Mouse (Mus musculus): ENCODE data around the gene Map3k1.

Gene Map3k1

DNA sequence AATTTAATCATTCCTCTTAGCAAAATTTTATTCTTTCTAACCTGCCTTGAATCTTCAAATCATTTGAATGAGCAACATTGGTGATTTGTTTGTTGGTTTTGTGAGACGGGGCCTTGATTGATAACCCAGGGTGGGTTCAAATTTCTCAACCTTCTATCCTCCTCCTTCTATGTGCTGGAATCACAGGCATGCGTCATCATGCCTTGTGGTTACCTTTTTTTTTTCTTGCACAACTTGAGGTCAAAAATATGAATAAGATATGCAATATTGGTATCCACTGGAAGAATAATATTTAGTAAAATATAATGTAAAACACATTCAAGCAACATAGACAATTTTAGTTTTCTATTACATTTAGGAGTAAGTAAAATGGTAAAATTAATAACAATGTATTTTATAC is 3.9 kb upstream of the Map3k1 start:
- no peak for DNase-seq (ENCODE audit: low spot score in 2 of 2)

DNA sequence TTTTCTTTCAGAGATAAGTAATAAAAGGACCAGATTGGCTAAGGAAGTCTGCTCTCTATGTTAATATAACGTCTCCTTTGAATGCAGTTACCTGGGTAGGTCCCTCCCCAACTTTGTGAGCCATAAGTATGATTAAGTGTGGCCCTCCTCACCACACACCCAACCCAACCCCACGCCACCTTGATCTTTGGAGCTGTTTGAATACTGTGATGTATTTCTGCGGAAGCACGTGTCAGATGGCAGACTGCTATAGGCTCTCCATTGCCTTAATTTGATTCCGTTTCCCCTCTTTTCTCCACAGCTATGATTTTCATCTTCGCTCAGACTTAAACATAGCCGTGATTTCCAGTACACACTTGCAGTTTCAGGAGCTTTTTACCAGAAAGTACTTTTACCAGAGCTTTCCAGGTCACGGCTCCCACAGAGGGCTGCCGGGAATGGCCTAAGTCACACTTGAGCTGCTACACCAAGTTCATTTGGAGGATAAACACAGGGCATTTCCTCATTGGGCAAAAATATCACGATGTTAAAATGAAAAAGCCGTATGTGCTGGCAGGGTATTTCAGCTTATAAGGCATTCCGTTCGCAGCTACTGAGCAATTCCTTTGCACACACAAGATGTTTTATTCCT is 2.3 kb upstream of the Map3k1 start:
- DNase-seq (ENCODE audit: low spot score in 2 of 2): no peak

DNA sequence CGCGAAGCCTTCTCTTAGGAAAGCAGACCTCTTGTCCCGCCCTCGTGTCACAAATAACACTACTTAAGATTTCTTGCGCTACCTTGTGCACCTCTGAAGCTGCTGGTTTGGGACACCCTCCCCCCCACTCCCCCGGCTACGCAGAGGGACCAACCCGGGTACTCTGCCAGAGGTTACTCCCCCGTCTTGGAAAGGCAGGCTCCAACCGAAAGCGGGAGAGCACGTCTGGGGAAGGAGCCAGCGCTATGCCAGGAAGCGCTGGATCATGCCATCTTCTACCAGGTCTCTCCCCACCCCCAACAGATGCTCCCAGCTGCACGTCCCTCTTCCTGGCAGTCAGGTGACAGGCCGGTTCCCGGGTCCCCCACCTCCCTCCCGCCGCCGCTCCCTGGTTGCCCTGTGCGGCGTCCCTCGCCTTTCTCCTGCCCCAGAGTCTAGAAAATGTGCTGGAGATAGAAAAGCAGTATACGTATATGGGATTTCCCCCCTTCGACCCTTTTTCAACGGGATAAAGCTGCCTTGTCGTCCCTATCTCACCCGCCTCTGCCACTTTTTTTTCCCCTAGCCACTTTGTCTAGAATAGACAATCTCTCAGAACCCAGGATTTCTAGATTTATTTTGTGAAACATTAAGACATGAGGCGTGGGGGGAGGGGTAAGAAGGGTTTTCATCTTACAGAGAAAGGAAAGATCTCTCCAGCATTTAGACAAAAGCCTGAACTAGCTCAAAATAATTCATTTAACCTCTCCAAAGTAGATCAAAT is 854 bp upstream of the Map3k1 start:
- no peak for DNase-seq (ENCODE audit: low spot score in 2 of 2)

GRCm38 (mm10) chr13:111808387-111808636 is 481 bp downstream of the Map3k1 start:
- DNase-seq (ENCODE audit: low spot score in 2 of 2): no peak

- DNase-seq (ENCODE audit: low spot score in 2 of 2): no peak
Measured at GRCm38 (mm10) chr13:111807596-111808386, 1.0 kb downstream of the Map3k1 start.

- no peak for DNase-seq (ENCODE audit: low spot score in 2 of 2)
Measured at GRCm38 (mm10) chr13:111807105-111807595, 1.6 kb downstream of the Map3k1 start.

DNA sequence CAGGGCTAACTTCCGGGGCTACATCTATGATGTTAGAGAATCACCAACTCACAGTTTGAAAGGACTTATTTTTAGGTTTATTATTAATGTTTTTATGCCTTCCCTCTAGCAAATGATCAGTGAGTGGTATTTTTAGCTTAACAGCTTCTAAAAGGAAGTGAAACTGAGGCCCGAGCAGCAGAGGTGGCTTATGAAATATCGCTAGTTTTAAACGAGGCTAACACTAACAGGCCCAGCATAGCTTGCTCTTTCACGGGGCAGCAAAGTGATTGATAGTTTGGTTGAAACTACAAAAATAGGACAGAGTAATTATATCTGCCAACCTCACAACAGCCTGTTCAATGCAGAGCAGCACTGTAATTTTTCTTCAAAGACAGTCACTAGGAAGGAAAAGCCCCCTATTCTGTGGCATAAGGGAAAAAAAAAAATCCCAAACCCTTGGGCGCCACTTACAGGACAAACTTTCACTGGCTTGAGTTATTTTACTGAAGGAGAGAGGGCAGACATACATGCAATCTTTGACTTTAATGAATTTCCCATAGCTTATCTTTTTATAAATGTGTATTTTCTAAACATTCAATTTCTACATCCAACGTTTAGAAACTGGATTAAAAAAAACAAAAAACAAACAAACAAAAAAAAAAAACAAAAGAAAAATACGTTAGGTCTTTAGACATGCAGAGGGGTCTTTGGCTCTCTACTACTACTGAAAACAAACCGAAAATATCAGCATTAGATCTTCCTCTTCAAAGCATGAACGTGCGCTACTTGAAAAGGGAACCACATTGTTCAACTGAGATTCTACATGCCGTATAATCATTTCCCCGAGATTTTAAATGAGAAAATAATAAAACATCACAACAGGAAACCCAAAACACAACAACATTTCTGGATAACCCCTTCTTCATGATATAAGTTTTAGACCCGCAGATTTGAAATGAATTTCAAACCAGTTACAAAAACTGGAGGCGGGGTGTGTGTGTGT is 2.8 kb downstream of the Map3k1 start:
- no peak for DNase-seq (ENCODE audit: low spot score in 2 of 2)

DNA sequence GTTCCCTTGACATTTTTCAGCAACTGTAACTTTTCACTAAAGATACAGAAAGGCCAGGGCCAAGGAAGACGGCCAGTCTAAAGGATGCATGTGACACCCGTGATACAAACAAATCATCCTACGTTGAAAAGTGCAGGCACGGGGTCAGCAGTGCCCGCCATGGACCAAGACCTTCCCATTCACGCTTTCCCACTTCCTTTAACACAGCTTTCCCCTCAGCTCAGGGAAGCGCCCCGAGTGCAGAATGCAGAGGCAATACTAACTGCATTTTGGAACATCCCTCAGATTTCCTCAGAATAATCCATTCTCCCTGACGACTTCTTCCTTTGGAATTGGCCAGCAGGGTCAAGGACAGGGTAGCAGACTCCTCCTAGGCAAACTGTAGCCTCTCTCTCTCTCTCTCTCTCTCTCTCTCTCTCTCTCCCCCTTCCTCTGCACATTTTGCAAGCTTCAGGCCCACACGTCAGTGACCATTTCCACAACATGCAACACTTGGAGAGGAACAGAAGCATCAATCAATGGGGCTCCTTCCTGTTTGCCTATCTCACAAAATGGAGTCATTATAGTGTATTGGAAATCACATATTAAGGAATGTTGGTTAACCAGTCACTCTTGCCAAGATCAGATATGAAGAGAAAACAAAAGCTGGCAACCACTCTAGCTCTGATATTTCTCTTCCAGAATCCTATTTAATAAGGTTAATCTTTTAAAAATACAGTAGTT is 3.7 kb downstream of the Map3k1 start:
- no peak for DNase-seq (ENCODE audit: low spot score in 2 of 2)

DNA sequence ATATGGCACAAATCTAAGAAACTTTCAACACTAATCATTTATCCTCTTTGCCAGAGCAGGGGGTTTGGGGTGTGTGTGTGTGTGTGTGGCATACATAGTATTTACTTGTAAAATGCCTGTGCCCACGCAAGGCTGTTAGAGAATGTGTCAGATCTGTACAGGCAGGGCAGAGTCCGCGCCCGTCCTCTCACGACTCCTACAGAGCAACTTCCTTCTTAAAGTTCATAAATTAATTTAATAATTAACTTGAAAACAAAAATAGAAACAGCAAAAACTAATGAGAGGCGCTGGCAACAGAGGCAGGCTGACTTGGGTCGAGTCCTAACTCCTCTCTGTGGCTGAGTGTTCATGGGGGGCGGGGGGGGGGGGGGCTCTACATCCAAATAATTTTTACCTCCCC is 4.6 kb downstream of the Map3k1 start:
- DNase-seq (ENCODE audit: low spot score in 2 of 2): no peak

DNA sequence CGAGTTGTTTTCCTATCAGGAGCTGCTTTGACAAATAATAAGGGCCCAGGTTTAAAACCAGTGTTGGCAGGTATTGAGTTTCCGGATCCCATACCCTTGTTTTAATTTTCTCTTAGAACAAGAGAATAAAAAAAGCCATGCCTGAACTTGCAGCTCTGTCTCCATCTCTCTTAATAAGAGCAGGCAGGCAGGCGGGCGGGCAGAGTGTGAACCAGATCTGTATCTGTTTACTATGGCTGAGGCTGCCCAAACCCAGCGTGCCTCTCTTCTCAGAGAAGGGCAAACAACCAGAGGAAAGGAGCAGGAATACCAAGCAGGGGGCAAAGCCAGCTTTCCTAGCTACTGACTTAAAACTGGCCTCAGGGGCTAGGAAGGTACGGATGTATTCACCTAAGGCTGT is 5.3 kb downstream of the Map3k1 start:
- DNase-seq (ENCODE audit: low spot score in 2 of 2): no peak

GRCm38 (mm10) chr13:111802900-111803299 is 5.9 kb downstream of the Map3k1 start:
- no peak for DNase-seq (ENCODE audit: low spot score in 2 of 2)

DNA sequence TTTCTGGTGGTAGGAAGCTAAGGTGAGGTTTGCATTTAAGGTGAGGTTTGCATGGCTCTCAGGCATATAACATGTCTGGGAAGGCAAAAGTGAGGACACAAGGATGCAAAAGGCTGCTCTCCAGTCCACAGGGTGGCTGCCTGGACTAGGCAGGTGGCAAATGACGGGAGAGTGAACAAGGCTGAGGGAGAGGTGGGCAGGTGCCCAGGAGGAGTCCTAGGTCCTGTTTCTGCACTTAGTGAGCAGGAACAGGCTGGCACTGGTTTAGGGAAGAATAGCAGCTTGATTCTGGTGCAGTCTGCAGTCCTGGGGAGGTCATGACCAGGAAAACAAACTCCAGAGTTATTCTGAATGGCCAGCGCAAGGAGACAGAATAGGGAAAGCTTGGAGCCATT is 6.5 kb downstream of the Map3k1 start:
- DNase-seq (ENCODE audit: low spot score in 2 of 2): no peak

GRCm38 (mm10) chr13:111801662-111802270 is 7.0 kb downstream of the Map3k1 start:
- DNase-seq (ENCODE audit: low spot score in 2 of 2): no peak

DNA sequence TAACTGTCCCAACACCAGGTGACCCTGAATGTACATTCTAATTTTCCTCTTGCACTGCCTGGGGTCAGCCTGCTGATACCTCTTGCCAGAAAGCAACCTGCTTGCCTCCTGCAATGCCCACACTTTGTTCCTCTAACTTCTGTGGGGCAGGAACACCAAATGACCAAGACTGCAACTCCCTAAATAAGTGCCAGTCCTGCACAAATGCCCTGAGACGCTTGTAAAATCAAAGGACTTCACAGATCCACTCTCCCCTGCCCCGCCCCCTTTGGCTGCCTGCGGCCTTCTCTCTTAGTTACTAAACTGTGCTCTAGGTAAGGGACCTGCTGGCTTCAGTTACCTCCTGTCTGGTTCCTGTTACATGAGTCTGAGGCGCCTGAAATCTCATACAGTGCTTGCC is 7.9 kb downstream of the Map3k1 start:
- no peak for DNase-seq (ENCODE audit: low spot score in 2 of 2)

- no peak for DNase-seq (ENCODE audit: low spot score in 2 of 2)
Measured at GRCm38 (mm10) chr13:111798044-111798443, 10.7 kb downstream of the Map3k1 start.

- no peak for DNase-seq (ENCODE audit: low spot score in 2 of 2)
Measured at GRCm38 (mm10) chr13:111797021-111797420, 11.8 kb downstream of the Map3k1 start.

- no peak for DNase-seq (ENCODE audit: low spot score in 2 of 2)
Measured at GRCm38 (mm10) chr13:111796191-111796920, 12.4 kb downstream of the Map3k1 start.

DNA sequence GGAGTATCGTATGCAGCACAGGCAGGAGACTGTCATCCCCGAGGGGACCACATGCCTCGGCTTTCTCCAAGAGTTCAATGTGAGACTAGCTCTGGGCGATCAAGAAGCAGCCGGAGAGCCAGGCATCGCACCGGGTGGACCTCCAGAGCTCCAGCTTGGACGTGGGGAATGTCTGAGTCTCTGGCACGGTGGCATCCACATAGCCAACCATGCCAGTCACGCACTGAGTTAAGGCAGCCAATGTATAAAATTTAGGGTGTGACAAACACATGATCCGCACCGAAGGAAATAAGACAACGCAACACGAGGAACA is 15.9 kb downstream of the Map3k1 start:
- DNase-seq (ENCODE audit: low spot score in 2 of 2): no peak

DNA sequence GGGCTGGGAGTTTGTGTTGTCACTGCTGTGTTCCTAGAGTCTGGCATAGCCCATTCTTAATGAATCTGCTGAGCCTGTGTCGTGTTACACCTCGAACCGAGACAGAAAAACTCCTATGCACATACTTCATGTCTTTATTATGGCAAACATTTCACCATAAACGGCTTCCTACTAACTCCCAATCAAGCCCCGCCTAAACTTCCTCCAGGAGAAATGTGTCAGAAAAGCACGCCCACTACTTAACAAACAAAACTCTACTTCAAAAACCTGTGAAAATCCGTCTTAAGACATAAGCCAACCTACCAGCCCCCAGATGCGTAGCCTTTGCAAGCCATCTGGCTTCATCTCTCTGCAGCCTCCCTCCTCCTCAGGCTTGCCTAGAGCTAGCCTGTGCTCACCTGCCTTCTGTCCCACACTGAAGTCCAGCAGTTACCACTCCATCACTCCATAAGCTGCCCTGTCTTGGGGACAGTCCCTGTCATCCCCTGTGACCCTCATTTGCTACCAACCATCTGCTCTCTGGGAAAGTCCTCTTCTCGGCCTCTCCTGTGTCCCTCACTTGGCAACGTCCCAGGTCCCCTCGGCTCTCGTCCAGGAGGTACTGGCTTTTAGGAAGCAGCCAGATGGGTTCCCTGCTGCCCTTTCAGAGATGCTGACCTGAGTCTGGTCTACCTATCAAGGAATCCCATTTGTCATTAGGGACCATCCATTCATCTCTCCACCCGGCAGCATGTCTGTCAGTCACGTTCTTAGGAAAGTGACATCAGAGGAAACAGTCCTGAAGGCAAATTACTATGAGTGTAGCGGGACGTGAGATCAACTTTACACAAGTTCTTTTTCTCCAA is 16.4 kb downstream of the Map3k1 start:
- DNase-seq (ENCODE audit: low spot score in 2 of 2): no peak

All from right cerebral cortex, postnatal 36 days (tissue).